Mouse (Mus musculus) layer of hippocampus, adult 2 months (tissue): ENCODE measurements at regions not wholly inside any gene's neighbourhood (a gene's known extent, or its start where the extent isn't known, plus 50 kb on each side); places are given as distances from the start of the nearest gene placed in this dataset.

Experiments
- DNase-seq, 2 experiments: peaks; one replicate each; pipeline ENCODE4 v3.0.0; 2022; ENCODE audit warnings: low spot score in 2 of 2
- H3K27ac ChIP-seq: fragments of 200-600 bp; 2 replicates; pipeline ENCODE4 v1.8.1; 2022
- H3K4me3 ChIP-seq: fragments of 200-600 bp; 2 replicates; pipeline ENCODE4 v1.8.1; 2022; ENCODE audit warnings: mild to moderate bottlenecking
- CTCF ChIP-seq: fragments of 200-600 bp; conservative IDR thresholded peaks from 2 replicates; pipeline ENCODE4 v1.8.1; 2022; ENCODE audit warnings: antibody characterized with exemption, mild to moderate bottlenecking, moderate library complexity

DNA sequence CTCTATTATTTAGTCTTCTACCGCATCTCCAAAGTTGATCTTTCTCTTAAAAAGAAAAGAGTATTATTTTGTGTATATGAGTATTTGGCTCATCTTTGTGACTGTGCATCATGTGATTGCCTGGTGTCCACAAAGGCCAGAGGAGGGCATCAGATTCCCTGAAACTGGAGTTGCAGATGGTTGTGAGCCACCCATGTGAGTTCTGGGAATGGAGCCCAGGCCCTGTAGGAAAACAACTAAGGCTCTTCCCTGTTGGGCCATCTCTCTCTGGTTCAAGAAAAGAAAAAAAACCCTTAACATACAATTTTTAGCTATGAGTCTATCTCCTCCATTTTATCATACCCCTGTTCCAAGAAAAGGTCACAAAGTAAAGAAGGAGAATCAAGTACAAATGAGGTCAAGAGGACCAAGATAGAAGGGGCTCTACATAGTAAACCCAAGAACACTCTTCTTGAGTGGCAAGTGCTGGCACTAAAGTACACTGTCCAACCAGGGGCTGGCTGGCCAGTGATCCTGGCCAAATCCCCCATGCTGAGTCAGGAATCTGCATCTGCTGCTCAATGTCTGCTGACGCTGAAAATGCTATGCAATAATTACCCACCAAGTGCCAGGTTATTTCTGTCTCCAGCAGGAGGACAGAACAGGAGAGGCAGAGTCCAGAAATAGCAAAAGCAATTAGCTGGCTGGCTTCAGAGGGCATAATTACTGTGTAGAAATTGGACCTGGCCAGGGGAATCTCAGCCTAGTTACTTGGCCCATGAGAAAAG, 108.2 kb upstream of the B3gat1 start:
- Histone ChIP-seq H3K4me3 (no peak overlapping the region), H3K27ac (no peak overlapping the region)
- no peak for DNase-seq
- 0 out of 2 replicates have a peak, but pooled peaks have one; percentile 6 for TF ChIP-seq CTCF

DNA sequence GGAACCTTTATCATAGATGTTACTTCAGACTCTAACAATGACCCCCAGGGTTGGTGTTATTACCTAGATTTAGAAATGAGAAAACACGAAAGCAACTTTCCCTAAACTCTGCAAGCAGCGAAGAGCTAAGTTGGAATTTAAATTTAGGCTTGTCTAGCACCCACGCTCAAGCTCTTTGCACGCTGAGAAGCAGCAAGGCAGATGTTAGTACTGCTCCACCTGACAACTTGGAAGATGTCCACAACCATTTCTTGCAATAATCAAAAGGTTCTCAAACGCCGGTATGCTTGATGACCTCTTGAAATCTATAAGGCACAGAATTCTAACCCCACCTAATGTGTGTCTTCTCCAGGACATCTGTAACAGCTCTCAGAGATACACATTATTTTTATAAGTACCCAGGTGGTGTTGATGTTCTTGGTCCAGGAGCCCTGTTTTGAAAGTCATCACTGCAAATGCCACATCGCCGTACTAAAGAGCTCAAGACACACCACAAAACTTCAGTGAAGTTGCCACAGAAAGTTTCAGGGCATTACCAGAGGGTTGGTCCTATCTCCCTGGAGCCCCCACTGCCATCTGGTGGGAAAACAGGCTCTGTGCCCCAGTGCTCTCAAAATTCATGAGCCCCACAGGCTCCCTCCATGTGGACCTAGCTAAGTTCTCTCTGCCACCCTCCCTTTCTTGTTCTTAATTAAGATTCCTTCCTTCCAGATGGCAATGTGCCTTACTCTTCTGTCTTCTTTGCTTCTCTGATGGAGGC, 100.5 kb upstream of the B3gat1 start:
- DNase-seq: peak; percentile 21 to 56
- peak overlapping the region; percentile 28; the same call in 1 of the 2 replicates for H3K27ac ChIP-seq
- TF ChIP-seq CTCF: peak; percentile 59
- no peak overlapping the region for H3K4me3 ChIP-seq

- no peak overlapping the region for H3K4me3 ChIP-seq
- DNase-seq: peak; percentile 58 to 68
- no peak for TF ChIP-seq CTCF
- peak overlapping the region; percentile 61; the same call in 1 of the 2 replicates for H3K27ac ChIP-seq
These were observed 98.3 kb upstream of the B3gat1 start for GRCm38 (mm10) chr9:26635211-26635610.

GRCm38 (mm10) chr9:26638586-26638985, 94.9 kb upstream of the B3gat1 start:
- H3K4me3 ChIP-seq: no peak overlapping the region
- no peak for TF ChIP-seq CTCF
- no peak overlapping the region for H3K27ac ChIP-seq
- DNase-seq: no peak

DNA sequence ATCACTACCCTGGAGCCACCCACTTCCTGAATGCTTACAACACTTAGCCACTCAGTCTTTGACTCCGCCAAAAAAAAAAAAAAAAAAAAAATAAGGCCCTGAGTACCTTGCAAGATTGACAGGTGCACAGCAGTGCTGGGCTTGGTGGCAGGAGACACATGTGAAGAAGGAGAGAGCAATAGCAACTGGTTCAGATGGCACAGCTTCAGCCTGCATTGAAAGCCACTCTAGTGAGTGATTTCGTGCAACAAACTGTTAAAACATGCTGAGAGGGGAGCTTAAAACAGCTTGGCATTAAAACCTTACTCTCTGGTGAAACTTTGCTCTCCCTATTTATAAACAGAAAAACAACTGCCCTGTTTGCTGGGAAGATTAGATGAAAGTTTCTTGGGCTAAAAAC, 91.2 kb upstream of the B3gat1 start:
- Histone ChIP-seq H3K4me3 (no peak overlapping the region), H3K27ac (peak overlapping the region; percentile 32; the same call in 1 of the 2 replicates)
- no peak for TF ChIP-seq CTCF
- DNase-seq: no peak

GRCm38 (mm10) chr9:26642831-26643230, 90.7 kb upstream of the B3gat1 start:
- no peak overlapping the region for H3K4me3 ChIP-seq
- peak; percentile 35 to 45 for DNase-seq
- peak overlapping the region; percentile 32; the same call in 1 of the 2 replicates for H3K27ac ChIP-seq
- no peak for TF ChIP-seq CTCF

GRCm38 (mm10) chr9:26649506-26649905, 84.0 kb upstream of the B3gat1 start:
- no peak for TF ChIP-seq CTCF
- no peak overlapping the region for H3K27ac ChIP-seq
- DNase-seq: no peak
- no peak overlapping the region for H3K4me3 ChIP-seq

DNA sequence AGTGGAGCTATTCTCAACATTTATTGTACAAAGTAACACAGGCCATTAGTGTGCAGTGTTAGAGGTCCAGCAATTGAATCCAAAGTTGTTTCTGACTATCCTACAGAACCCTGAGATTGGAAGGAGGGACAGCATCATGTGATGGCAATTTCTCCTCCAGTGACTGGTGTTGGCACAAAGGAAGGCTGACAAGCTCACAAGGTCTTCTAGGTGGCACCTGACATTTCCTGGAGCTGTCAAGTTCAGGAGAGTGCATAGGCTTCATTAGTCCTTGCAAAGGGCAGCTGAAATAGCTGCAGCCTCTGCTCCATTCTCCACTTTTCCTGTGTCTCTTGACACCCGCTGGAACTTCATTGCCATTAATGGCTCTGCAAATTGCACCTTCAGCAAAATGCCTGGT, 80.6 kb upstream of the B3gat1 start:
- no peak overlapping the region for H3K27ac ChIP-seq
- no peak for DNase-seq

DNA sequence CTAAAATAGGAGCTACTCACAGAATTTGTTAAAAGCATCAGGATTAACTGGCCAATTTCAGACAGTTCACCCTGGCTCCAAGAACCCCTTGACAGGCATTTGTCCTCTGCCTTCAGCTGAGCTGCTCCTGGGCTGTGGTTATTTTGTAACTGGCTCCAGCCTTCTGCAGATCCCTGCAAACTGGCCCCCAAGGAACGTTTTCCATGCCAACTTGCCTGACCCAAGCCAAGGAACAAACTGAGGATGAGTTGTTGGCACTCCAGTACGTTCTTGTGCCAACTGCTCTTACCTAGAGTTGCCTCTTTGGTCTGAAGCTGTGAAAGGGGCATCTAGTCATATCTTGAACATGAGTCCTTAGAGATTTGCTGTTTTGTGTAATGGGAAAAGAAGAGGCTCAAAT, 74.2 kb upstream of the B3gat1 start:
- DNase-seq: no peak
- no peak overlapping the region for H3K27ac ChIP-seq
- no peak for TF ChIP-seq CTCF
- H3K4me3 ChIP-seq: no peak overlapping the region

More for the DNA sequence above, 80.6 kb upstream of the B3gat1 start:
- TF ChIP-seq CTCF: no peak
- H3K4me3 ChIP-seq: no peak overlapping the region

DNA sequence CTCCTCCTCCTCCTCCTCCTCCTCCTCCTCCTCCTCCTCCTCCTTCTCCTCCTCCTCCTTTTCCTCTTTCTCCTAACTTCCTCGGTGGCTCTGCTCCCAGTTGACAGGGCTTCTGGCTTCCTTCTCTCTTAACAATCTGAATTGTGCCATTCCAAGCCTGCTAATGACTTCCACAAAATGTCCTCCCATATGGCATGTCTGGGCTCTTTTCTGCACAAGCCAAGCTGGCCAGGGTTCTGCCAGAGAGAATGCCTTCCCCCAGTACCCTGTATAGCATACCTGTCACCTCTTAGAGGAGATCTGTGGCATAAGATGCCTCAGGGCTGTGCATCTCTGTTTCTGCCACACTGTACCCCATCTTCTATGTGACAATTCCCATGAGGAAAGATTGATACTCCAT, 70.0 kb upstream of the B3gat1 start:
- no peak overlapping the region for H3K27ac ChIP-seq
- no peak for TF ChIP-seq CTCF
- no peak overlapping the region for H3K4me3 ChIP-seq
- peak; percentile 19 to 30 for DNase-seq

DNA sequence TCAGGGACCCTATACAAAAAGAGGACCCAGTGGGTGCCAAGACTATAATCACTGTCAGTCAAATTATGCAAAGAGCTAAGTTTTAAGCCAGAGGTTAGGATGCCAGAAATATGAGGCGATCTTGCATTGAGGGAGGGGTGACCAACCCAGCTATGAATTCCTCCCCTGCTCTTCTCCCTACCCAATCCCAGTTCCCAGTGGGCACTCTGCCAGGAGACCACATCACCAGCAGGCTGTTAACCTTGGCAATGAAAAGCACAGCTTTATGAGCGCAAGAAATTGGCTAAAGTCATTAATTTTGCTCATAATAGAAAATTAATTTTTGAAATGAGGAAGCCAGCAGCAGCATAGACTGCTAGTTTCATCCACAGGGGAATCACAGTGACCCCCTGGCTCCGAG, 65.7 kb upstream of the B3gat1 start:
- TF ChIP-seq CTCF: no peak
- Histone ChIP-seq H3K4me3 (no peak overlapping the region), H3K27ac (no peak overlapping the region)
- no peak for DNase-seq

DNA sequence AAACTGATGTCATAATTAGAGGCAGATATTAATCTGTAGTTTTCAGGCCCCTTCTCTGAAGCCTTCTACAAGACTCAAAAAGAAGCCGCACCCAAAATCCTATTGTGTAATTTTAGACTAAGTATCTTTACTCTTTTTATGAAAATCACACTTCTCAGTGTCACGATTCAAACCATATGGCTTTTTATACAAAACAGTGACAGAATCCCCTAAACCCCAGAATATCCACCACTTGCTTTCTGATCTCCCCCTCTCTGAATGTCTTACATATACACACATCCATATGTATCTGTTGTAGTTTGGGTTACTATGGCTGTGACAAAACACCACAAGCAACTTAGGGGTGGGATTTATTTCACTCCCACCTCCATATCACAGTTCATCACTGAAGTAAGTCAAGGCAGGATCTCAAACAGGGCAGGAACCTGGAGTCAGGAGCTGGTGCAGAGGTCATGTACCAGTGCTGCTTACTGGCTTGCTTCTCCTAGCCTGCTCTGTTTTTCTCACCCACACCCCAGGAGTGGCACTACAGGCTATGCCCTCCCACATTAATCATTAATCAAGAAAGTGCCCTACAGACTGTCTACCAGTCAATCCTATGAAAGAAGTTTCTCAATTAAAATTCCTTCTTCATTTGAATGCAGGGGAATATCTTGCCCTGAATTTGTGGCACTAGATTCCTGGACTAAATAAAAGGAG, 59.3 kb upstream of the B3gat1 start:
- Histone ChIP-seq H3K27ac (no peak overlapping the region), H3K4me3 (no peak overlapping the region)
- no peak for TF ChIP-seq CTCF
- no peak for DNase-seq

- no peak for TF ChIP-seq CTCF
- no peak for DNase-seq
- no peak overlapping the region for H3K27ac ChIP-seq
- H3K4me3 ChIP-seq: no peak overlapping the region
These were observed 55.2 kb upstream of the B3gat1 start for GRCm38 (mm10) chr9:26678288-26678687.
